Mouse (Mus musculus): ENCODE measurements around the gene Gm8159. TPM values are rescaled to one million over a fixed set of nuclear protein-coding genes. Genes with fewer than 3 reads are reported as not detected.
"Not testable (repeated sequence)": the region's sequence is repeated elsewhere in the genome, so short reads cannot be mapped to it uniquely, and the experiment has no call there.

The Gm8159 gene
- total RNA-seq (2021): not detected
- not detected in 2 replicates for polyA plus RNA-seq (2012; rRNA removed)
- long read RNA-seq: 0 reads

DNA sequence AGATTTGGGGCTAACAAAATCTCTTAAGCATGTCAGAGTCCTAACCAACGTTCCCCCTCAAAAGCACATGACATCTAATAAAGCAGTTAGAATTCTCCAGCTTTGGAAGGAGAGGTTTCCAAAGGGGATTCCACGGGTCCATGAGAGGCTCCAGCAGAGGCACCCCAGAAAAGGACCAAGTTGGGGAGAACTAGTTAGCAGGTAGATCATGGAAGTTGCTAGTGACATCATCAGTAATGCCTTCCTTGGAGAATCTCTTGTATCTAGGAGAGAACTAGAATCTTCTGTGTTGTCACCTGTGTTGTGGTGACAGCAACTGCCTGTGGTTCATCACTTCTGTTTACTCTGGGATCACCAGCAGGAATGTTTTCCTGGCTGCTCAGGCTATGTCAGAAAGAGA lies at the start of gene Gm8159:
Gene Gm8159 (plus strand): TSS at position 301 of the 400 bp plus-strand sequence.
- H3K36me3 ChIP-seq (ENCODE audit: control insufficient read depth, insufficient read depth, low read length); intact Hi-C loops (cut with DNase I); H3K4me1 ChIP-seq (ENCODE audit: control insufficient read depth, insufficient read depth, low read length); H3K27ac ChIP-seq; H3K79me2 ChIP-seq (replicated peaks; ENCODE audit: control insufficient read depth, insufficient read depth, low read length); DNase-seq; H3K9ac ChIP-seq (ENCODE audit: low read depth, low read length); H3K4me3 ChIP-seq; H3K27me3 ChIP-seq (ENCODE audit: control insufficient read depth, insufficient read depth, low read length): not testable (repeated sequence)
- WGBS: no CpG with 5 or more reads among the region's 2 CpGs

GRCm38 (mm10) chr14:4649309-4649708 lies 17.2 kb downstream of the Gm8159 start:
- intact Hi-C loops (cut with DNase I); H3K36me3 ChIP-seq (ENCODE audit: control insufficient read depth, insufficient read depth, low read length); H3K9ac ChIP-seq (ENCODE audit: low read depth, low read length); H3K27ac ChIP-seq; H3K27me3 ChIP-seq (ENCODE audit: control insufficient read depth, insufficient read depth, low read length); H3K4me1 ChIP-seq (ENCODE audit: control insufficient read depth, insufficient read depth, low read length); H3K79me2 ChIP-seq (replicated peaks; ENCODE audit: control insufficient read depth, insufficient read depth, low read length); H3K4me3 ChIP-seq: not testable (repeated sequence)
- WGBS: 9% methylated on average over 18 of the region's 18 CpGs
- peak; percentile 2 to 14 for DNase-seq

- H3K4me1 ChIP-seq (ENCODE audit: control insufficient read depth, insufficient read depth, low read length); H3K27ac ChIP-seq; H3K27me3 ChIP-seq (ENCODE audit: control insufficient read depth, insufficient read depth, low read length); H3K4me3 ChIP-seq; H3K9ac ChIP-seq (ENCODE audit: low read depth, low read length); H3K36me3 ChIP-seq (ENCODE audit: control insufficient read depth, insufficient read depth, low read length); H3K79me2 ChIP-seq (replicated peaks; ENCODE audit: control insufficient read depth, insufficient read depth, low read length); intact Hi-C loops (cut with DNase I): not testable (repeated sequence)
- TF ChIP-seq CTCF (IDR thresholded peaks at IDR 0.05): peak; percentile 35
- WGBS: 5% methylated on average over 6 of the region's 9 CpGs
- peak; percentile 2 to 15 for DNase-seq
Measured at GRCm38 (mm10) chr14:4650324-4650723, 18.2 kb downstream of the Gm8159 start.

GRCm38 (mm10) chr14:4663892-4664291 lies 31.7 kb downstream of the Gm8159 start, which contains the start of gene Gm3239:
Gene Gm3239, plus strand, starts transcription at chr14:4664192.
- H3K4me1 ChIP-seq (ENCODE audit: control insufficient read depth, insufficient read depth, low read length); H3K79me2 ChIP-seq (replicated peaks; ENCODE audit: control insufficient read depth, insufficient read depth, low read length); DNase-seq; H3K27ac ChIP-seq; intact Hi-C loops (cut with DNase I); H3K36me3 ChIP-seq (ENCODE audit: control insufficient read depth, insufficient read depth, low read length); H3K27me3 ChIP-seq (ENCODE audit: control insufficient read depth, insufficient read depth, low read length); H3K9ac ChIP-seq (ENCODE audit: low read depth, low read length); H3K4me3 ChIP-seq: not testable (repeated sequence)
- WGBS: no CpG with 5 or more reads among the region's 2 CpGs

Other genes starting within 250 kb of the Gm8159 start
- gene Gm3159, start 234.8 kb upstream of the Gm8159 start, total RNA-seq (2021): not detected
- not detected in 2 replicates for gene Gm3159, start 234.8 kb upstream of the Gm8159 start, polyA plus RNA-seq (2012; rRNA removed)
- gene Gm3164, start 216.9 kb upstream of the Gm8159 start, total RNA-seq (2021): under 1 TPM in 1 of 2 experiments, not detected in 1; 0.29 TPM
- gene Gm3164, start 216.9 kb upstream of the Gm8159 start, polyA plus RNA-seq (2012; rRNA removed): 0.21 and 0.38 TPM in 2 replicates
- gene Gm3173, start 201.4 kb upstream of the Gm8159 start, total RNA-seq (2021): 1 to 10 TPM in 1 of 2 experiments, not detected in 1; 1.2 TPM
- gene Gm3173, start 201.4 kb upstream of the Gm8159 start, polyA plus RNA-seq (2012; rRNA removed): 0.76 TPM in 1 of 2 replicates, not detected in the other
- not detected for gene Gm3182, start 150.6 kb upstream of the Gm8159 start, total RNA-seq (2021)
- gene Gm3182, start 150.6 kb upstream of the Gm8159 start, polyA plus RNA-seq (2012; rRNA removed): not detected in 2 replicates
- gene Gm3047, start 76.9 kb upstream of the Gm8159 start, total RNA-seq (2021): not detected
- not detected in 2 replicates for gene Gm3047, start 76.9 kb upstream of the Gm8159 start, polyA plus RNA-seq (2012; rRNA removed)
- gene Gm3239, start 31.8 kb downstream of the Gm8159 start, total RNA-seq (2021): not detected
- gene Gm3239, start 31.8 kb downstream of the Gm8159 start, polyA plus RNA-seq (2012; rRNA removed): 0.06 TPM in 1 of 2 replicates, not detected in the other
- gene Gm7876, start 76.9 kb downstream of the Gm8159 start, total RNA-seq (2021): not detected
- not detected in 2 replicates for gene Gm7876, start 76.9 kb downstream of the Gm8159 start, polyA plus RNA-seq (2012; rRNA removed)
- not detected for gene Gm3252, start 94.4 kb downstream of the Gm8159 start, total RNA-seq (2021)
- gene Gm3252, start 94.4 kb downstream of the Gm8159 start, polyA plus RNA-seq (2012; rRNA removed): 0.16 and 0.67 TPM in 2 replicates
- gene Gm9602, start 144.0 kb downstream of the Gm8159 start, total RNA-seq (2021): not detected
- gene Gm9602, start 144.0 kb downstream of the Gm8159 start, polyA plus RNA-seq (2012; rRNA removed): 0.08 TPM in 1 of 2 replicates, not detected in the other
- gene Gm3269, start 205.8 kb downstream of the Gm8159 start, total RNA-seq (2021): not detected
- not detected in 2 replicates for gene Gm3269, start 205.8 kb downstream of the Gm8159 start, polyA plus RNA-seq (2012; rRNA removed)
- gene Gm3264, start 223.2 kb downstream of the Gm8159 start, total RNA-seq (2021): 1 to 10 TPM in 1 of 2 experiments, under 1 TPM in 1; 0.52 to 2.4 TPM
- gene Gm3264, start 223.2 kb downstream of the Gm8159 start, polyA plus RNA-seq (2012; rRNA removed): not detected in 2 replicates